ENCODE assay signal across 17 mouse cellular contexts in the genomic region with DNA sequence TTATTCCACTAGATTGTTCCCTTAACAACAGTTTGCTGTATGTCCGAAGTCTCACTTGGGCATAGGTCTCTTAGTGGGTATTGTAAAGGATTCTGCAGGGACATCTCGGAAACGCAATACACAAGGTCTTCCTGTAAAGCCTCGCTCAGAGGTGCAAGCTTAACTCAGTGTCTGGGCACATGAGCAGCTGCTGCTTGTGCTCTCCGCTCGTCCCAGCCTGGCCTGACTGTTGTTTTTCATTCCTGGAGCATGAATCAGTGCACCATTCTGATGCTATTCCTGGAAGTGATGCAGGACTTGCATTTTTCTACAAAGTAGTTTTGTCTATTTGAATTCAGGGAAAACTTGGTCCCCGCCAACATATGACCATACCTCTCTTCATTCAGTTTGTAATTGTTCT. TPM values are rescaled to one million over a fixed set of nuclear protein-coding genes. Genes with fewer than 3 reads are reported as not detected.
A peak's percentile ranks its signal among the peaks of the same experiment; 100 is the strongest.
DNase-seq lines count a peak whose midpoint lies in the region; ATAC-seq and TF ChIP-seq lines count a peak whose summit lies in the region.
"Had no signal": no experiment of that assay in that cellular context is flagged by ENCODE, and none has a peak within 500 bp of the region (broad histone marks: within the 10 kb centered on the region; RNA-seq: fewer than 3 reads in every experiment).

No protein-coding gene starts in this region.

- no peak for TF ChIP-seq CTCF in embryonic fibroblast, embryonic 13.5 days (IDR thresholded peaks at IDR 0.05; ENCODE audit: borderline replicate concordance, insufficient read depth, low read length)

- TF ChIP-seq POLR2A in embryonic fibroblast, embryonic 13.5 days (IDR thresholded peaks at IDR 0.05; ENCODE audit: low read depth, low read length), result no peak

- peak; percentile 80 for ATAC-seq in heart, embryonic 16.5 days (replicated peaks; ENCODE audit: extremely low read depth, insufficient read depth, low FRiP score)
- ATAC-seq in activated CD4-positive, CD25-positive, alpha-beta regulatory T cell, adult 4 months, result no peak
- ATAC-seq: forebrain, embryonic 16.5 days; midbrain, embryonic 13.5 days had no signal

- no peaks in the 10 kb centered on the region for H3K4me1 ChIP-seq in heart, embryonic 10.5 days
- H3K4me1 ChIP-seq in embryonic fibroblast, embryonic 13.5 days (ENCODE audit: control insufficient read depth, insufficient read depth, low read length), result peaks cover 15% of the 10 kb centered on the region
- H3K4me1 ChIP-seq in heart, embryonic 16.5 days (ENCODE audit: control insufficient read depth, insufficient read depth, low read length), result peaks cover 12% of the 10 kb centered on the region; the same call in 1 of the 2 replicates
- H3K4me1 ChIP-seq: embryonic facial prominence, embryonic 15.5 days; limb, embryonic 10.5 days; midbrain, embryonic 13.5 days; stomach, embryonic 15.5 days had no signal

- H3K36me3 ChIP-seq in heart, embryonic 10.5 days, result peaks cover 67% of the 10 kb centered on the region
- H3K36me3 ChIP-seq in heart, embryonic 16.5 days (ENCODE audit: control insufficient read depth, insufficient read depth), result peaks cover 27% of the 10 kb centered on the region

- no peak overlapping the region for H3K4me2 ChIP-seq in heart, embryonic 16.5 days (ENCODE audit: low read depth, low read length)
- H3K4me2 ChIP-seq: embryonic facial prominence, embryonic 15.5 days; midbrain, embryonic 13.5 days; stomach, embryonic 15.5 days had no signal

- no peaks in the 10 kb centered on the region for H3K9me3 ChIP-seq in heart, embryonic 10.5 days
- H3K9me3 ChIP-seq in heart, embryonic 16.5 days (replicated peaks; ENCODE audit: control insufficient read depth, low read length), result no peaks in the 10 kb centered on the region
- H3K9me3 ChIP-seq: embryonic facial prominence, embryonic 15.5 days; limb, embryonic 10.5 days; midbrain, embryonic 13.5 days; stomach, embryonic 15.5 days had no signal

- H3K4me3 ChIP-seq in heart, embryonic 10.5 days, result no peak overlapping the region
- no peak overlapping the region for H3K4me3 ChIP-seq in embryonic fibroblast, embryonic 13.5 days (ENCODE audit: insufficient read depth, low read length)
- H3K4me3 ChIP-seq in heart, embryonic 16.5 days (ENCODE audit: low read length), result no peak overlapping the region
- H3K4me3 ChIP-seq: embryonic facial prominence, embryonic 15.5 days; limb, embryonic 10.5 days; midbrain, embryonic 13.5 days; stomach, embryonic 15.5 days had no signal

- H3K9ac ChIP-seq in heart, embryonic 16.5 days (ENCODE audit: low read length), result no peak overlapping the region
- H3K9ac ChIP-seq: embryonic facial prominence, embryonic 15.5 days; liver, embryonic 14.5 days; midbrain, embryonic 13.5 days; stomach, embryonic 15.5 days had no signal

- peak; percentile 62 to 73 for DNase-seq in heart, adult 18-20 months
- no peak for DNase-seq in heart, embryonic 10.5 days (ENCODE audit: low spot score)
- peak; percentile 80 for DNase-seq in Muller cell, postnatal 12 days (ENCODE audit: inconsistent ontology term)
- DNase-seq in c-Kit-positive CD71-positive TER-119-positive erythroid progenitor cells, embryonic 14.5 days (ENCODE audit: low spot score), result no peak
- no peak for DNase-seq in left cerebral cortex, postnatal 4 days
- DNase-seq: cerebellum, adult 18-20 months; lung, postnatal 4 days; thymus, postnatal 4 days had no signal

- intact Hi-C loops in left cerebral cortex, postnatal 4 days (cut with DNase I), result no loop called here

- 72% methylated on average over 7 of the region's 7 CpGs for WGBS in heart, embryonic 10.5 days
- WGBS in heart, embryonic 16.5 days, result 53% methylated on average over 7 of the region's 7 CpGs

- no peaks in the 10 kb centered on the region for H3K27me3 ChIP-seq in heart, embryonic 10.5 days (ENCODE audit: insufficient read depth, poor library complexity, severe bottlenecking)
- H3K27me3 ChIP-seq in heart, embryonic 16.5 days (ENCODE audit: control insufficient read depth, insufficient read depth, low read length), result no peaks in the 10 kb centered on the region
- H3K27me3 ChIP-seq: embryonic facial prominence, embryonic 15.5 days; midbrain, embryonic 13.5 days; stomach, embryonic 15.5 days had no signal

- H3K27ac ChIP-seq in heart, embryonic 10.5 days, result no peak overlapping the region
- peak overlapping the region; percentile 92 for H3K27ac ChIP-seq in embryonic fibroblast, embryonic 13.5 days (ENCODE audit: insufficient read depth, low read length)
- H3K27ac ChIP-seq in heart, embryonic 16.5 days (ENCODE audit: low read length), result peak overlapping the region; percentile 63
- H3K27ac ChIP-seq: embryonic facial prominence, embryonic 15.5 days; limb, embryonic 10.5 days; liver, embryonic 14.5 days; midbrain, embryonic 13.5 days; stomach, embryonic 15.5 days had no signal

RNA-seq across cellular contexts. Expression of a gene that starts 11.6 kb away (rescaled TPM):
- total RNA-seq in heart, adult 18-20 months (2021), result 100 to 1,000 TPM; 138 to 161 TPM
- polyA plus RNA-seq in heart, embryonic 10.5 days (2016; fragmentation: Nextera tagmentation; extraction: Ambion mirVana), result 380 and 389 TPM in 2 replicates
- polyA plus RNA-seq in embryonic fibroblast, embryonic 13.5 days (2011; ENCODE audit: insufficient read length, low read depth, missing spikeins), result 498 and 600 TPM in 2 replicates
- 401 and 410 TPM in 2 replicates for polyA plus RNA-seq in heart, embryonic 16.5 days (2015; fragmentation: Nextera tagmentation; extraction: Ambion mirVana)
- 100 to 1,000 TPM; 330 to 375 TPM for polyA plus RNA-seq in activated CD4-positive, CD25-positive, alpha-beta regulatory T cell, adult 4 months (2017; shearing (Covaris generic))
- 100 to 1,000 TPM; 348 to 360 TPM for total RNA-seq in left cerebral cortex, postnatal 4 days (2021)

RNA-seq across cellular contexts. Expression of a gene that starts 51.4 kb away (rescaled TPM):
- total RNA-seq in heart, adult 18-20 months (2021), result 100 to 1,000 TPM; 727 to 753 TPM
- 140 and 172 TPM in 2 replicates for polyA plus RNA-seq in heart, embryonic 10.5 days (2016; fragmentation: Nextera tagmentation; extraction: Ambion mirVana)
- polyA plus RNA-seq in embryonic fibroblast, embryonic 13.5 days (2011; ENCODE audit: insufficient read length, low read depth, missing spikeins), result 134 and 137 TPM in 2 replicates
- polyA plus RNA-seq in heart, embryonic 16.5 days (2015; fragmentation: Nextera tagmentation; extraction: Ambion mirVana), result 427 and 460 TPM in 2 replicates
- 1 to 10 TPM; 1.4 to 2.3 TPM for polyA plus RNA-seq in activated CD4-positive, CD25-positive, alpha-beta regulatory T cell, adult 4 months (2017; shearing (Covaris generic))
- 100 to 1,000 TPM; 362 to 374 TPM for total RNA-seq in left cerebral cortex, postnatal 4 days (2021)

Comparison
In these comparisons a context has a peak if more than half of its experiments do, and no peak if none do; other contexts are left out.
1. DNase-seq: peak in heart, adult 18-20 months (2 of 2) and Muller cell, postnatal 12 days (single experiment); none in heart, embryonic 10.5 days (single experiment), c-Kit-positive CD71-positive TER-119-positive erythroid progenitor cells, embryonic 14.5 days (single experiment) and left cerebral cortex, postnatal 4 days (single experiment).
2. RNA of a gene that starts 51.4 kb away (polyA plus RNA-seq): 427 to 460 TPM in heart, embryonic 16.5 days, 140 to 172 TPM in heart, embryonic 10.5 days and 134 to 137 TPM in embryonic fibroblast, embryonic 13.5 days; 1.4 to 2.3 TPM in activated CD4-positive, CD25-positive, alpha-beta regulatory T cell, adult 4 months; every median in the first group is over 10 times any median in the second.